Mouse (Mus musculus): ENCODE results near the gene Gm7714. TPM values are rescaled to one million over a fixed set of nuclear protein-coding genes. Genes with fewer than 3 reads are reported as not detected.
"Not testable (repeated sequence)": the region's sequence is repeated elsewhere in the genome, so short reads cannot be mapped to it uniquely, and the experiment has no call there.

Gm7714 gene
- not detected in 2 replicates for polyA plus RNA-seq (2012; rRNA removed)

GRCm38 (mm10) chr5:88268619-88269018 is at the start of gene Gm7714:
TSS of gene Gm7714 (plus strand) at chr5:88268919.
- H3K4me3 ChIP-seq (ENCODE audit: insufficient read depth, low read depth, low read length): no peak within 1 kb of the TSS
- TF ChIP-seq POLR2A (IDR thresholded peaks at IDR 0.05; ENCODE audit: low read depth, low read length): no peak
- no peak for TF ChIP-seq CTCF (conservative IDR thresholded peaks at IDR 0.05; ENCODE audit: insufficient read depth, insufficient read length, low read depth, low read length)
- no peak for DNase-seq
- 81% methylated on average over 1 of the region's 1 CpGs for WGBS
- H3K4me1 ChIP-seq (ENCODE audit: control insufficient read depth, insufficient read depth, low read length): no peaks in the 10 kb centered on the region
- H3K27ac ChIP-seq (ENCODE audit: insufficient read depth, low read depth, low read length): no peak within 1 kb of the TSS
- H3K36me3 ChIP-seq (ENCODE audit: control insufficient read depth, insufficient read depth, low read length): no peaks in the 10 kb centered on the region
- H3K27me3 ChIP-seq (replicated peaks; ENCODE audit: control insufficient read depth, insufficient read depth, low read length): no peaks in the 10 kb centered on the region

DNA sequence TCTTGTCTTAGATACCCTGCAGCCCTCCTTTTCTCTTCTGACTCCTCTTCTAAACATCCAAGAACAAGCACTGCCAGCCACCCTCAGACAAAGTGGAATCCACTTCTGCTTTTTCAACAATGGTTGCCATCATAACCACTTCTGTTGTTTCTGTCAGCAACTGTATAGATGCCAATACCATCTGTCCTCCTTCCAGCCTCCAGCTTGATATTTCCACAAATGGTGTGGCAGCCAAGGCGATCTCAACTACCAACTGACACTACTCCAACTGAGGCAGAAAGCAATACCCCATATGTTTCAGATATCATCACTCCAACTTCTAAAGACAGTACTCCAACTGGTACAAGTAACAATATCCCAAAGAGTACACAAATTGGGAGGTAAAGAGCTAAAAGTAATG is 12.2 kb upstream of the Gm7714 start:
- Histone ChIP-seq H3K4me3 (ENCODE audit: insufficient read depth, low read depth, low read length) (no peak overlapping the region), H3K4me1 (ENCODE audit: control insufficient read depth, insufficient read depth, low read length) (no peaks in the 10 kb centered on the region), H3K27me3 (replicated peaks; ENCODE audit: control insufficient read depth, insufficient read depth, low read length) (no peaks in the 10 kb centered on the region), H3K27ac (ENCODE audit: insufficient read depth, low read depth, low read length) (no peak overlapping the region), H3K36me3 (ENCODE audit: control insufficient read depth, insufficient read depth, low read length) (no peaks in the 10 kb centered on the region)
- 95% methylated on average over 1 of the region's 1 CpGs for WGBS
- no peak for DNase-seq
- TF ChIP-seq CTCF (conservative IDR thresholded peaks at IDR 0.05; ENCODE audit: insufficient read depth, insufficient read length, low read depth, low read length) (no peak), POLR2A (IDR thresholded peaks at IDR 0.05; ENCODE audit: low read depth, low read length) (no peak)

GRCm38 (mm10) chr5:88311307-88311706 is 42.6 kb downstream of the Gm7714 start:
- not testable (repeated sequence) for H3K27ac ChIP-seq (ENCODE audit: insufficient read depth, low read depth, low read length); DNase-seq; H3K4me1 ChIP-seq (ENCODE audit: control insufficient read depth, insufficient read depth, low read length); H3K36me3 ChIP-seq (ENCODE audit: control insufficient read depth, insufficient read depth, low read length); H3K27me3 ChIP-seq (replicated peaks; ENCODE audit: control insufficient read depth, insufficient read depth, low read length); H3K4me3 ChIP-seq (ENCODE audit: insufficient read depth, low read depth, low read length)
- WGBS: 76% methylated on average over 3 of the region's 3 CpGs

- 96% methylated on average over 1 of the region's 1 CpGs for WGBS
Observed at GRCm38 (mm10) chr5:88317012-88317411, 48.3 kb downstream of the Gm7714 start, which contains the start of gene Prol1. TSS of gene Prol1 (plus strand) at chr5:88317312.

More at GRCm38 (mm10) chr5:88317012-88317411, 48.3 kb downstream of the Gm7714 start, which contains the start of gene Prol1:
- H3K4me1 ChIP-seq (ENCODE audit: control insufficient read depth, insufficient read depth, low read length): no peaks in the 10 kb centered on the region
- H3K36me3 ChIP-seq (ENCODE audit: control insufficient read depth, insufficient read depth, low read length): no peaks in the 10 kb centered on the region
- no peaks in the 10 kb centered on the region for H3K27me3 ChIP-seq (replicated peaks; ENCODE audit: control insufficient read depth, insufficient read depth, low read length)
- H3K4me3 ChIP-seq (ENCODE audit: insufficient read depth, low read depth, low read length): no peak within 1 kb of the TSS
- no peak within 1 kb of the TSS for H3K27ac ChIP-seq (ENCODE audit: insufficient read depth, low read depth, low read length)
- DNase-seq: no peak
- TF ChIP-seq POLR2A (IDR thresholded peaks at IDR 0.05; ENCODE audit: low read depth, low read length): no peak
- TF ChIP-seq CTCF (conservative IDR thresholded peaks at IDR 0.05; ENCODE audit: insufficient read depth, insufficient read length, low read depth, low read length): no peak

Other genes with a start within 250 kb of the Gm7714 start
- gene Smr2, start 182.4 kb upstream of the Gm7714 start, polyA plus RNA-seq (2012; rRNA removed): not detected in 2 replicates
- not detected in 2 replicates for gene Gm11116, start 157.4 kb upstream of the Gm7714 start, polyA plus RNA-seq (2012; rRNA removed)
- gene Gm11115, start 114.8 kb upstream of the Gm7714 start, polyA plus RNA-seq (2012; rRNA removed): not detected in 2 replicates
- not detected in 2 replicates for gene Prol1, start 48.4 kb downstream of the Gm7714 start, polyA plus RNA-seq (2012; rRNA removed)
- not detected in 2 replicates for gene Amtn, start 107.2 kb downstream of the Gm7714 start, polyA plus RNA-seq (2012; rRNA removed)
- gene Ambn, start 187.1 kb downstream of the Gm7714 start, polyA plus RNA-seq (2012; rRNA removed): not detected in 2 replicates
- not detected in 2 replicates for gene Enam, start 219.1 kb downstream of the Gm7714 start, polyA plus RNA-seq (2012; rRNA removed)